Mouse (Mus musculus) G1E (cell line): ENCODE measurements around the gene Fcgr3.
"Not testable (repeated sequence)": the region's sequence is repeated elsewhere in the genome, so short reads cannot be mapped to it uniquely, and the experiment has no call there.

ENCODE experiments used
- CTCF ChIP-seq: IDR thresholded peaks from 2 replicates; pipeline ENCODE4 v1.5.1; 2012; ENCODE audit warnings: low read depth, low read length, inconsistent platforms, mixed read lengths
- GATA1 ChIP-seq: IDR thresholded peaks from 2 replicates; pipeline ENCODE4 v1.6.1; 2012; ENCODE audit warnings: borderline replicate concordance, low read length, inconsistent platforms, mixed read lengths

DNA sequence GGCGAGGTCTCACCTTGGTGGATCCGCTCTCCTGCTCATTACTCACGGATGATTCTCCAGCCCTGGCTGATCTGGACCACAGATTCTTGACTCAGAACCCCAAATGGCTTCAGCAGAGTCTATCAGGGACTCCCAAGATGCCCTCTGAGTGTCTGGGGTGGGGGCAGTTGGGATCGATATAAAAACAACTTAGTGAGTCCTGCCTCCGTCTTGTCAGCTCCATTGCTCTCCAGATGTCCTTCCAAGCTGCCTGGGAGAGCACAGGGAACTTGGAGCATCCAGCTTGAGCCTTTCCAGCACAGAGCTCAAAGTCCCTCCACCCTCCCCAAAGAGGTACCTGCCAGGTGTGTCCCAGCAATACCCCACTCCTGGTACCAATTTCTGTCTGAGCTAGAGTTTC is 11.4 kb upstream of the Fcgr3 start:
- not testable (repeated sequence) for TF ChIP-seq CTCF, GATA1
